In the genomic region with DNA sequence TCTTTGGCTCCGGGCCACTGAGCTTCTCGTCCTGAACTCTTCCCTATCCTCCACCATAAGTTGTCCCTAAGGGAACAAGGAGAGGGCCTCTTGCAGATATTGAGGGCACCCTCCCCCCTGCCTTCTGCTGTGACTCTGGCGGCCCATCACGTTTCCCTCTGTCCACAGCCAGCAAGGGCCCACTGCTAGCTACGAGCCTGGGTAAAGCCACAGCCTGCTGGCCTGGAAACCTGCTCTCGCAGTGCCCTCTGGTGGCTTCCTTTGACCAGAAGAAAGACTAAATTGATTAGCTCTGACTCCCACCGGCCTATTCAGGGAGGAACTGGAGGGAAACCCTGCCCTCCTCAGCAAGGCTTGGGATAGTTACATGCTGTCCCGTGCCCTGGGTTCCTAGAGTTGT, we compare ENCODE assay signal across 8 mouse cellular contexts. TPM values are rescaled to one million over a fixed set of nuclear protein-coding genes. Genes with fewer than 3 reads are reported as not detected.
DNase-seq lines count a peak whose midpoint lies in the region; ATAC-seq lines count a peak whose summit lies in the region.
"Had no signal": no experiment of that assay in that cellular context is flagged by ENCODE, and none has a peak within 500 bp of the region (broad histone marks: within the 10 kb centered on the region; RNA-seq: fewer than 3 reads in every experiment).

No protein-coding gene starts in this region.

- H3K4me1 ChIP-seq in forebrain, embryonic 14.5 days (ENCODE audit: control insufficient read depth, insufficient read depth, low read length): no peaks in the 10 kb centered on the region

- no peaks in the 10 kb centered on the region for H3K36me3 ChIP-seq in forebrain, embryonic 14.5 days (ENCODE audit: control insufficient read depth, insufficient read depth, low read length)
- H3K36me3 ChIP-seq: liver, embryonic 15.5 days had no signal

- no peaks in the 10 kb centered on the region for H3K27me3 ChIP-seq in forebrain, embryonic 14.5 days (replicated peaks; ENCODE audit: control insufficient read depth, insufficient read depth, low read length)
- H3K27me3 ChIP-seq: liver, embryonic 15.5 days had no signal

- no peak overlapping the region for H3K27ac ChIP-seq in forebrain, embryonic 14.5 days (ENCODE audit: low read depth, low read length)
- H3K27ac ChIP-seq: liver, embryonic 15.5 days had no signal

- no peak overlapping the region for H3K4me3 ChIP-seq in forebrain, embryonic 14.5 days (ENCODE audit: low read depth, low read length)
- H3K4me3 ChIP-seq: liver, embryonic 15.5 days had no signal

- no peaks in the 10 kb centered on the region for H3K9me3 ChIP-seq in forebrain, embryonic 14.5 days (replicated peaks; ENCODE audit: control insufficient read depth, low read length)
- H3K9me3 ChIP-seq: liver, embryonic 15.5 days had no signal

- H3K9ac ChIP-seq in forebrain, embryonic 14.5 days (ENCODE audit: low read length): no peak overlapping the region
- H3K9ac ChIP-seq: liver, embryonic 15.5 days had no signal

- WGBS in forebrain, embryonic 14.5 days: 29% methylated on average over 8 of the region's 8 CpGs

- peak; percentile 75 for DNase-seq in NIH3T3 (ENCODE audit: low read depth)
- DNase-seq in brain, adult 2 months (ENCODE audit: low read depth, low spot score): peak; percentile 69
- DNase-seq in forebrain, embryonic 14.5 days (ENCODE audit: low spot score): peak; percentile 48
- peak; percentile 64 to 74 for DNase-seq in layer of hippocampus, postnatal 10 days (ENCODE audit: low spot score in 2 of 2)
- DNase-seq in lung, postnatal 25 days (ENCODE audit: low spot score): peak; percentile 74
- DNase-seq in right cerebral cortex, postnatal 10 days (ENCODE audit: low spot score in 2 of 2): peak; percentile 48 to 69

- no peak for ATAC-seq in forebrain, embryonic 14.5 days
- ATAC-seq in hematopoietic stem cell, adult 5-6 weeks (replicated peaks in 1 of 2; ENCODE audit: insufficient read depth in 1 of 2, low FRiP score in 2 of 2, low TSS enrichment in 1 of 2, low read depth in 1 of 2, poor library complexity in 2 of 2, severe bottlenecking in 2 of 2): peak; percentile 76 to 83

- H3K4me2 ChIP-seq in forebrain, embryonic 14.5 days (ENCODE audit: low read length): no peak overlapping the region
- H3K4me2 ChIP-seq: liver, embryonic 15.5 days had no signal

RNA-seq across cellular contexts. Expression of a gene that starts 2.3 kb away (rescaled TPM):
- not detected in 2 replicates for polyA plus RNA-seq in forebrain, embryonic 14.5 days (2014; fragmentation: Nextera tagmentation; extraction: Ambion mirVana)
- total RNA-seq in hematopoietic stem cell, adult 5-6 weeks (2017): not detected in 2 replicates
- total RNA-seq in layer of hippocampus, postnatal 10 days (2021): not detected
- polyA plus RNA-seq: liver, embryonic 15.5 days had no signal

RNA-seq across cellular contexts. Expression of a gene that starts 19.1 kb away (rescaled TPM):
- polyA plus RNA-seq in forebrain, embryonic 14.5 days (2014; fragmentation: Nextera tagmentation; extraction: Ambion mirVana): not detected in 2 replicates
- not detected in 2 replicates for total RNA-seq in hematopoietic stem cell, adult 5-6 weeks (2017)
- 1 to 10 TPM in 1 of 2 experiments, under 1 TPM in 1; 0.83 to 1.1 TPM for total RNA-seq in layer of hippocampus, postnatal 10 days (2021)

RNA-seq across cellular contexts. Expression of a gene that starts 47.4 kb away (rescaled TPM):
- polyA plus RNA-seq in forebrain, embryonic 14.5 days (2014; fragmentation: Nextera tagmentation; extraction: Ambion mirVana): 0.05 and 0.07 TPM in 2 replicates
- total RNA-seq in hematopoietic stem cell, adult 5-6 weeks (2017): not detected in 2 replicates
- under 1 TPM; 0.09 to 0.18 TPM for total RNA-seq in layer of hippocampus, postnatal 10 days (2021)

RNA-seq across cellular contexts. Expression of a gene that starts 52.4 kb away (rescaled TPM):
- polyA plus RNA-seq in forebrain, embryonic 14.5 days (2014; fragmentation: Nextera tagmentation; extraction: Ambion mirVana): not detected in 2 replicates
- total RNA-seq in hematopoietic stem cell, adult 5-6 weeks (2017): not detected in 2 replicates
- not detected for total RNA-seq in layer of hippocampus, postnatal 10 days (2021)
- polyA plus RNA-seq: liver, embryonic 15.5 days had no signal
